Mouse (Mus musculus): ENCODE data around the gene Gm10577. TPM values are rescaled to one million over a fixed set of nuclear protein-coding genes. Genes with fewer than 3 reads are reported as not detected.

Gene Gm10577
- total RNA-seq, 2 experiments from 2014 or later, result not detected

DNA sequence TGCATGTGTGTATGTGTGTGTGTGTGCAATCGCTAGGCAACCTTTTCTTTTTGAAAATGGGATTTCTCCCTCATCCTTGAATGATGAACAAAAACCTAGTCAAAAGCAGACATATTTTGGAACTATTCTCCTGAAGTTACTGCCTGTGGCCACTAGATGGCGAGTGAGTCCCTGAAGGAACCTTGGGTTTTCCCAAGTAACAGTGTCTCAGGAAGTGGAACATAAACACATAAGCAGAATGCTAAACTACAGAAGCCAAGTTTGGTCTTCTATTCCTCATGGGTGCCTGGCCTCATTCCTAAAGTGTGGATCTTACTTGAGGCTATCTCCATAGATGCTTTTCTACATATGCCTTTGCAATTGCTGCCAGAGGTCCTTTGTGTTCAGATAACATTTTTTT is 22.4 kb downstream of the Gm10577 start:
- DNase-seq, result peak; percentile 39
- intact Hi-C loops (cut with DNase I; ENCODE audit: low total_unique reads), result loop anchor here (2.0 kb wide), 1 partner anchor 149 kb away; no protein-coding TSS in a partner anchor

DNA sequence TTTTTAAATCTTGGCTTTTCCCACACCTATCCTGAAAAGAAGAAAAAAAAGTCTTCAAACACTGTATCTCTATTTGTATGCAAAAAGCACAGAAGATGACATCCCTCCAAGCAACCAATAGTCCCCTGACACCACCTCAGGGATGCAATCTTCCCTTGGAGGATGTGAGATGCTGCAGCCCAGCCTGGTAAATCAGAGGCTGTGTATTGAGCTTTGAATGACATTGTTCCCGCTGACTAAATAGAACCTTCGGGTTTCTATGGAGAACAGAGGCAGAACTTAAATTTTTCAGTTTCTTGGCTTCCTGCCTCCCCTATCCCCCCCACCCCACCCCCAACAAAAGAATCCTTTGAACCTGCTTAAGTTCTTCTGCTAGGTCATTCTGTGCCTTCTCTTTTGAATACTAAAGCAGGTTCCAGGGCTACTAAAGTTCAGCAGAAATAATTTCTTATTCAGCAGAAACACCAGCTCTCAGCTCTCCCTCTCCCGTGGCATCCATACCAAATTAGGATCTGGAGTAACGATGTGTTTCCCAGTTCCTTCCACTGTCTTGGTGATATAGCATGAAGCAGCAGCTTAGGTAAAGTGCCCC is 24.3 kb downstream of the Gm10577 start:
- DNase-seq, result no peak
- intact Hi-C loops (cut with DNase I; ENCODE audit: low total_unique reads), result no loop called here

DNA sequence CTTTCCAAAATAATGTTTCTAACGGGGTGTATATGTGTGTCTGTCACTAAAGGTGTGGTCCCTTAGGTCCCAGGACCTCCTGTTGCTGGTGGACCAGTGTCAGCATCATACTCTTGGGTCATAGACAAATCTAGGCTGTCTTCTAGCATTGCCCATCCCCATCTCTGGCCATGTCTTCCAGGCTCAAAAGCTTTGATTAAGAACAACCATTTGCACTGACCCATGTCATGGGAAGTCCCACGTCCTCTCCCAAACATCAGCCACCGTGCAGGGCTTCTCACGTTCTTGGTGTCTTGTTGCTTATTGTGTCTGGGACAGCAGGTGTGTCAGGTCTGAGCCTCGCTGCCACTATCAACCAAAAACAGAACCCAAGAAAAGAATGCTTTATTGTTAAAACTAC is 24.9 kb downstream of the Gm10577 start:
- intact Hi-C loops (cut with DNase I; ENCODE audit: low total_unique reads), result no loop called here

DNA sequence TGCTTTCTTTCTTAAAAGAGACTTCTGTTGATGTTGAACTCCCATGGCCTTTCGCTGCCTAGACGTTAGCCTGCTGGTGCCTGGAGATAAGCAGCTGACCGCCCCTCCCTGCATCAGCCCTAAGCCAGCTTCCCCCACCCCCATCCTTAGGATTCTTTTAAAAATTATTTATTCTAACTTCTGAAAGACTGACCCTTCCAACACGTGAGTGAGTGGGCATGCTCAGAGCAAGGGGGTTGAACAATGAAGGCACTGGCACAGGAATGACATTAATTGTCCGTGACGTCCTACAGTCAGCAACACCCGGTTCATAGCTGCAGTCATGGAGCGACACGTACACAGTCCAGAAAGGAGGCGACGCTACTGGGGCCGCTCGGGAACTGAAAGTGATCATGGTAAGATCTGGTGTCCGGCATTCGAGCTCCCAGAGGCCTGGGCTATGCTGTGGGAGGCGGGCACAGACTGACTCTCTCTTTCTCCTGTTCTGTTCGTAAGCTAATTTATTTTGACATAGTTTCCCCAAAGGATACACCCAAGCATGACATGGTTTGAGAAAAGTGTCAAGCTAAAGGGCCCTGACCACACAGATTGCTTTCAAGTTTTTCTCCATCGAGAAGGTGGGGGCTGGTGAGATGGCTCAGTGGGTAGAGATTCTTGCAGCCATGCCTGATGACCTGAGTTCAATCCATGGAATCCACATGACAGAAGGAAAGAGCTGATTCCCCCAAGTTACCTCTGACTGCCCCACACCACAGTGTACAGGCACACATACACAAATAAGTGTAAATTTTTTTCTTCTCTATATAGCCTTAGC is 25.8 kb downstream of the Gm10577 start:
- intact Hi-C loops (cut with DNase I; ENCODE audit: low total_unique reads), result no loop called here

More for the DNA sequence above, 24.9 kb downstream of the Gm10577 start:
- no peak for DNase-seq

DNA sequence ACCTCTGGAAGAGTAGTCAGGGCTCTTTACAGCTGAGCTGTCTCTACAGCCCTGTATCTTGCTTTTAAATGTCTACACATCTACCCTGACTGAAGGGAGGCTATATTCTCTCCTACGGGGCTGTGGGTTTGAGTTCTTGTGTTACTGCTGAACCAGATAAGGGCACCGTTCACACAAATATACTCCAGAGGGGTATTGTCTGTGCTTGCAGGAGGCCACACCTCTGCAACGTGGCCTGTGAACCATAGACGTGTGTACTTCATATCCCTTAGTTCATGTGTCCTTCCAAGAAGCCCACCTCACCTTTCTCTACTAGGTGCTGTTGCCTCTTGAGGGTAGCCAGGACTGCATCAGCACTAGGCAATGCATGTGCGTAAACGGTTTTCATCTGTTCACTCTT is 28.4 kb downstream of the Gm10577 start:
- intact Hi-C loops (cut with DNase I; ENCODE audit: low total_unique reads), result no loop called here
- no peak for DNase-seq

More for the DNA sequence above, 25.8 kb downstream of the Gm10577 start:
- no peak for DNase-seq

DNA sequence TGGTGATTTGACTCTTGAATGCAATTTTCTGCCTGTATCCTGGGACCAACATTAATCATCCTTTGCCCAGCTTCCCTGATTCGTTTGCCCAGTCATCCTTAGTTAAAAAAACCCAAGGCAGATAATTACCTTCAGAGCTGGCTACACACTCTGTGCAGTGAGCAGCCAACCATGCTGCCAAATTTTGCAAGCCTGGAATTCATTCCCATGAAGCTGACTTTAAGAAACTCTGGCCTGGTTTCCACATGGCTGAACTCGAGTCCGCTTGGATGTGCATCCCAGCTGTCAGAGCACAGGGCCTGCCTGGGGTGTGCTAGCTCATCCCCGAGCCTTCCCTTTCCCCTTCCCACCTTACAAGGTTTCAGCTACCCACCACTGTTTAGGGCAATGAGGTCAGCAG is 29.5 kb downstream of the Gm10577 start:
- DNase-seq, result peak; percentile 30
- intact Hi-C loops (cut with DNase I; ENCODE audit: low total_unique reads), result no loop called here

DNA sequence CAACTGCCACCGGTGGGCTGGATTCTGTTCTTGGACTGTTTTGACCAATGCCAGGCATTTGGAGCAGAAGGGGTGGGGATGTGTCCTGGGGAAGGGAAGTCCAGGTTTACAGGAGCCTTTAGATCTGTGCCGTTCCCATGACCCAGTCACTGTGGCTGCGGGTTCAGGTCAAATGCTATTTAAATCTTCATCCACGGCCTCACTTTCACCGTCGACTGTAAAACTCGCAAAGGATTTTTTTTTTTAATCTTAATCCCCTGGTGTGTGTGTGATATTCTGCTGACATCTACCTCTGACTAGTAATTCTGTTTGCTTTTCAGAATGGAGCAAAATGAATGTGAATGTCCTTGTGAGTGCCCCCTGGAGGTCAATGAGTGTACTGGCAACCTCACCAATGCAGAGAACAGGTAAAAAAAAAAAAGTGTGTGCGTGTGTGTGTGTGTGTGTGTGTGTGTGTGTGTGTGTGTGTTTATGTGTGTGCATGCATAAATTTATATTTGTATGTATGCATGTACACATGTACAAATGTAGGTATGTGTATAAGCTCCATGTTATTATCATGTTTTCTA is 32.2 kb downstream of the Gm10577 start:
- intact Hi-C loops (cut with DNase I; ENCODE audit: low total_unique reads), result loop anchor here (10.0 kb wide), 2 partner anchors 214 to 264 kb away; partner anchors contain the start of gene Cachd1
- DNase-seq, result no peak

DNA sequence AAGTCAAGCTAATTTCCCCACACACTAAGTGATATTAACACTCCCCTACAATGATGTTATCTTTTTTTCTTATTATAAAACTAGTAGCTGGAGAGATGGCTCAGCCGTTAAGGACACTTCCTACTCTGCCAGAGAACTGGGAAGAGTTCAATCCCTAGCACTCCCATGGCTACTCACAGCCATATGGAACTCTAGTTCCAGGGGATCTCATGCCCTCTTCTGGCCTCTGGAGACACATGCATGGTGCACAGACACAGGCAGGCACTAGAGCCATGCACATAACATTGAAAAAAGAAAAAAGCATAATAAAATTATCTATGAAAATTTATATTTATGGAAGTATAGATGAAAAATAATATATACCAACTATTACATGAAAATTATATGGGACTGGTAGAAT is 33.3 kb downstream of the Gm10577 start:
- no peak for DNase-seq
- intact Hi-C loops (cut with DNase I; ENCODE audit: low total_unique reads), result loop anchor here (10.0 kb wide), 2 partner anchors 212 to 262 kb away; partner anchors contain the start of gene Cachd1

DNA sequence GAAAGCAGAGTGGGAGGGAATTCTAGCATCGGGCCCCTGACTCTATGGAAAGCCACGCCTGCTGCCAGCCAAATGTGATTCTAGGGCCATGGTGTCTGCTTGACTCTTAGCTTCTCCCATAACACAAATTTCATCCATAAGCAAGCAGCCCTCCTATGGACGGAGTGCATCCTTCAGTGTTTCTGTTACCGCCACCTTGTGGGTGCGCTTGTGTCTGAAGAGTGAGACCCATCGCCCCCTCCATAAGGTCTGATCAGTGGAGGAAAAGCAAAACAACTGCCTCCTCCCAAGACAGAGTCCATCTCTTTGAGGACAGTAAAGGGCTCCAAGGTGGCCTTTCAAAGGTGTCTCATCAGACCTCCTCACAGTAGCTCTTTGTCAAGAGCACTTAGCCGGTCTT is 43.0 kb downstream of the Gm10577 start:
- intact Hi-C loops (cut with DNase I; ENCODE audit: low total_unique reads), result no loop called here

DNA sequence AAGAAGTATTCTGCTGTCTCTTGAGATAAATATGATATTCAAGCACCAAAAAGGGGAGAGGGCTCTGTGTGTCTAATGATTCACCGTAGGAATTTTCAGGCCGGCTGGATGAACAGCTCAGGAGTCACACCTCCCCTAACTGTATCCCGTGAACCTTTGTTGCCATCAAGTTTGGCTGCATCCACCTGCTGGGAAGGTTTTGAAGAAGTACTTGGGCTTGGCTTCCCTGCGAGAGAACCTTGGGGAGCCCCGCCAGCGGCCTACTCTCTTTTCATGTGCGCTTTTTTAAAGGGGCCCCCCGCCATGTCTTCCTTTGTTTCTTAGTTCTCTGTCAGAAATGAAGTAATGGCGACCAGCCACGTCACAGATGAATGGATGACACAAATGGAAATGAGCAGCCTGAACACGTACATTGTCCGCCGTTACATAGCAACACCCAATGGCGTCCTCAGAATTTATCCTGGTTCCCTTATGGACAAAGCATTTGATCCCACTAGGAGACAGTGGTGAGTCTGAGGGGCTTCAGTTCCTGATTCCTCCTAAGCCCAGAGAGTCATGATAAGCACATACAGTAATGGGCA is 46.0 kb downstream of the Gm10577 start:
- DNase-seq, result no peak
- intact Hi-C loops (cut with DNase I; ENCODE audit: low total_unique reads), result no loop called here

More for the DNA sequence above, 43.0 kb downstream of the Gm10577 start:
- no peak for DNase-seq

DNA sequence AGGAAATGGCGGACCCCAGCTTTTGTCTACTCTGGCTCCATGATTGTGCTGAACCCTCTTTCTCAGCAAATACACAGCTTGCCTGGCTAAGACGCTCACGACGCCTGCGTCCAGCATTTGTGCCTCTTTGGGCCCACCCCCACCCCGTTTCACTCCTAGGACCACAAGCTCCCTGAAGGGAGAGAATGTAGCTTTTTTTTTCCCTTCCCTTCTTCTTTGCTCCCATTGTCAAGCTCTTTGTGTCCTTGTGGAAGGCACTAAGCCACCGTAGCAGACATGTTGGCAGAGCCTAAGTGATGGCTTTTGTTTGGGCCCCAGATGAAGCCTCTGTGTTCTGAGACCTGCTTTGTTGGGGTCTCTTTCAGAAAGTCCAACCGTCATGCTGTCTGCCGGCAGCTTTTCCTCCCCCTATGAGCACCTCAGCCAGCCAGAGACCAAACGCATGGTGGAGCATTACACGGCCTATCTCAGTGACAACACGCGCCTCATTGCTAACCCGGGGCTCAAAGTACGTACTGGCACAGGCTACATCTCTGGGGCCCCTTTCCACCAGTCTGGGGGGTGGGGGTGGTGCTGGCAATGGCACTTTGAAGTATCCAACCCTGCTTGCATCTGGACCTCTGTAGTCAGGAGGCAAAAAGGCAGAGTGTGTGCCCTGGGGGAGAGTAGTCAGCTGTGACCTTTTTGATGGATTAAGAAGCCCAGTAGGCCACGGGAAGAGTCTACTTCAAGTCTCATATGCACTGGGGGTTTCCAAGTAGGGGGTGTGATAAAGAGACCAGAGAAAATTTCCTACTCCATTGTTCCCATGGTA is 46.6 kb downstream of the Gm10577 start:
- intact Hi-C loops (cut with DNase I; ENCODE audit: low total_unique reads), result no loop called here
- no peak for DNase-seq

Other genes with a start within 250 kb of the Gm10577 start
- 1 to 10 TPM; 5.0 to 5.2 TPM for gene Cachd1, start 244.0 kb downstream of the Gm10577 start, total RNA-seq (2021)
- gene Raver2, start 48.3 kb upstream of the Gm10577 start, total RNA-seq (2021), result 1 to 10 TPM; 3.6 to 4.6 TPM
- 100 to 1,000 TPM in 1 of 2 experiments, 10 to 100 TPM in 1; 96.6 to 108 TPM for gene Jak1, start 244.6 kb upstream of the Gm10577 start, total RNA-seq (2021)

Data from gastrocnemius, postnatal 14 days (tissue).